18 mouse cellular contexts compared by ENCODE assay signal in genomic region chr15:37030929-37031328, GRCm38 (mm10). TPM values are rescaled to one million over a fixed set of nuclear protein-coding genes. Genes with fewer than 3 reads are reported as not detected.
DNase-seq lines count a peak whose midpoint lies in the region; ATAC-seq and TF ChIP-seq lines count a peak whose summit lies in the region.
"Had no signal": no experiment of that assay in that cellular context is flagged by ENCODE, and none has a peak within 500 bp of the region (broad histone marks: within the 10 kb centered on the region; RNA-seq: fewer than 3 reads in every experiment).

No protein-coding gene starts in this region.

- 77% methylated on average over 3 of the region's 3 CpGs for WGBS in hindbrain, embryonic 15.5 days
- 83% methylated on average over 3 of the region's 3 CpGs for WGBS in hindbrain, embryonic 11.5 days
- 40% methylated on average over 3 of the region's 3 CpGs for WGBS in lung, embryonic 15.5 days
- WGBS in limb, embryonic 14.5 days: 90% methylated on average over 3 of the region's 3 CpGs
- 36% methylated on average over 3 of the region's 3 CpGs for WGBS in stomach, embryonic 15.5 days

- TF ChIP-seq POLR2A in limb, embryonic 14.5 days (IDR thresholded peaks at IDR 0.05; ENCODE audit: borderline replicate concordance, extremely low read depth, insufficient read depth, insufficient read length): no peak

- no peaks in the 10 kb centered on the region for H3K9me3 ChIP-seq in hindbrain, embryonic 15.5 days
- no peaks in the 10 kb centered on the region for H3K9me3 ChIP-seq in hindbrain, embryonic 11.5 days (ENCODE audit: control insufficient read depth, low read length)
- H3K9me3 ChIP-seq in lung, embryonic 15.5 days: no peaks in the 10 kb centered on the region
- no peaks in the 10 kb centered on the region for H3K9me3 ChIP-seq in limb, embryonic 14.5 days (ENCODE audit: control insufficient read depth, low read length)
- H3K9me3 ChIP-seq in stomach, embryonic 15.5 days: no peaks in the 10 kb centered on the region
- H3K9me3 ChIP-seq: embryonic facial prominence, embryonic 13.5 days; forebrain, embryonic 13.5 days; heart, embryonic 10.5 days; midbrain, embryonic 13.5 days; neural tube, embryonic 12.5 days had no signal

- no peaks in the 10 kb centered on the region for H3K36me3 ChIP-seq in hindbrain, embryonic 15.5 days
- no peaks in the 10 kb centered on the region for H3K36me3 ChIP-seq in hindbrain, embryonic 11.5 days (ENCODE audit: control insufficient read depth, insufficient read depth, low read length)
- no peaks in the 10 kb centered on the region for H3K36me3 ChIP-seq in lung, embryonic 15.5 days
- H3K36me3 ChIP-seq in limb, embryonic 14.5 days (ENCODE audit: control insufficient read depth, insufficient read depth, low read length): no peaks in the 10 kb centered on the region
- no peaks in the 10 kb centered on the region for H3K36me3 ChIP-seq in stomach, embryonic 15.5 days
- H3K36me3 ChIP-seq: embryonic facial prominence, embryonic 13.5 days; heart, embryonic 10.5 days; midbrain, embryonic 13.5 days; neural tube, embryonic 12.5 days had no signal

- no peaks in the 10 kb centered on the region for H3K27me3 ChIP-seq in hindbrain, embryonic 15.5 days
- H3K27me3 ChIP-seq in hindbrain, embryonic 11.5 days (ENCODE audit: control insufficient read depth, insufficient read depth, low read length): no peaks in the 10 kb centered on the region
- H3K27me3 ChIP-seq in lung, embryonic 15.5 days: no peaks in the 10 kb centered on the region
- H3K27me3 ChIP-seq in limb, embryonic 14.5 days (ENCODE audit: control insufficient read depth, insufficient read depth, low read length): no peaks in the 10 kb centered on the region
- no peaks in the 10 kb centered on the region for H3K27me3 ChIP-seq in stomach, embryonic 15.5 days (replicated peaks)
- H3K27me3 ChIP-seq: embryonic facial prominence, embryonic 13.5 days; forebrain, embryonic 13.5 days; midbrain, embryonic 13.5 days; neural tube, embryonic 12.5 days had no signal

- no peak for ATAC-seq in hindbrain, embryonic 15.5 days (ENCODE audit: low FRiP score, low read depth)
- no peak for ATAC-seq in hindbrain, embryonic 11.5 days (ENCODE audit: low FRiP score)
- ATAC-seq in lung, embryonic 15.5 days (ENCODE audit: borderline replicate concordance, extremely low read depth, low FRiP score, low TSS enrichment): no peak
- no peak for ATAC-seq in limb, embryonic 14.5 days (ENCODE audit: low FRiP score, low read depth)
- ATAC-seq in stomach, embryonic 15.5 days (ENCODE audit: insufficient read depth, low FRiP score, low read depth): no peak
- ATAC-seq: forebrain, embryonic 13.5 days had no signal

- H3K9ac ChIP-seq in hindbrain, embryonic 15.5 days: no peak overlapping the region
- H3K9ac ChIP-seq in hindbrain, embryonic 11.5 days (ENCODE audit: low read depth, low read length): no peak overlapping the region
- no peak overlapping the region for H3K9ac ChIP-seq in lung, embryonic 15.5 days
- no peak overlapping the region for H3K9ac ChIP-seq in limb, embryonic 14.5 days (ENCODE audit: low read depth, low read length, severe bottlenecking)
- H3K9ac ChIP-seq in stomach, embryonic 15.5 days: no peak overlapping the region
- H3K9ac ChIP-seq: embryonic facial prominence, embryonic 13.5 days; forebrain, embryonic 13.5 days; midbrain, embryonic 13.5 days; neural tube, embryonic 12.5 days had no signal

- no peak overlapping the region for H3K4me2 ChIP-seq in hindbrain, embryonic 15.5 days
- no peak overlapping the region for H3K4me2 ChIP-seq in hindbrain, embryonic 11.5 days (replicated peaks; ENCODE audit: low read depth, low read length)
- H3K4me2 ChIP-seq in lung, embryonic 15.5 days: no peak overlapping the region
- no peak overlapping the region for H3K4me2 ChIP-seq in limb, embryonic 14.5 days (replicated peaks; ENCODE audit: low read depth, low read length, severe bottlenecking)
- no peak overlapping the region for H3K4me2 ChIP-seq in stomach, embryonic 15.5 days
- H3K4me2 ChIP-seq: embryonic facial prominence, embryonic 13.5 days; forebrain, embryonic 13.5 days; midbrain, embryonic 13.5 days; neural tube, embryonic 12.5 days had no signal

- no peak for DNase-seq in hindbrain, embryonic 11.5 days (ENCODE audit: low spot score)
- no peak for DNase-seq in lung, postnatal 14 days
- no peak for DNase-seq in limb, embryonic 14.5 days (ENCODE audit: low spot score)
- DNase-seq in cerebellum, postnatal 4 days (ENCODE audit: low spot score in 2 of 2): no peak
- DNase-seq: adrenal gland, postnatal 14 days; cerebellum, postnatal 25 days; gastrocnemius, postnatal 10 days; heart, postnatal 36 days; kidney, adult 9 months; thymus, adult 18-20 months had no signal

- H3K4me1 ChIP-seq in hindbrain, embryonic 15.5 days (replicated peaks): no peaks in the 10 kb centered on the region
- no peaks in the 10 kb centered on the region for H3K4me1 ChIP-seq in hindbrain, embryonic 11.5 days (replicated peaks; ENCODE audit: control insufficient read depth, insufficient read depth, low read length)
- 0 out of 2 replicates have a peak, but pooled peaks cover 7% of the 10 kb centered on the region for H3K4me1 ChIP-seq in lung, embryonic 15.5 days
- H3K4me1 ChIP-seq in limb, embryonic 14.5 days (ENCODE audit: control insufficient read depth, insufficient read depth, low read length): peaks cover 10% of the 10 kb centered on the region; the same call in 1 of the 2 replicates
- peaks cover 3% of the 10 kb centered on the region; the same call in 1 of the 2 replicates for H3K4me1 ChIP-seq in stomach, embryonic 15.5 days
- H3K4me1 ChIP-seq: midbrain, embryonic 13.5 days had no signal

- 0 out of 2 replicates have a peak overlapping the region, but pooled peaks have one; percentile 7 for H3K27ac ChIP-seq in hindbrain, embryonic 15.5 days (replicated peaks)
- H3K27ac ChIP-seq in hindbrain, embryonic 11.5 days (ENCODE audit: low read depth, low read length): no peak overlapping the region
- peak overlapping the region; percentile 0; the same call in 1 of the 2 replicates for H3K27ac ChIP-seq in lung, embryonic 15.5 days
- H3K27ac ChIP-seq in limb, embryonic 14.5 days (replicated peaks; ENCODE audit: low read depth, low read length): peak overlapping the region; percentile 43; the same call in 1 of the 2 replicates
- H3K27ac ChIP-seq in stomach, embryonic 15.5 days: peak overlapping the region; percentile 44; the same call in 1 of the 2 replicates
- H3K27ac ChIP-seq: embryonic facial prominence, embryonic 13.5 days; forebrain, embryonic 13.5 days; heart, embryonic 10.5 days; midbrain, embryonic 13.5 days; neural tube, embryonic 12.5 days had no signal

- H3K4me3 ChIP-seq in hindbrain, embryonic 15.5 days: no peak overlapping the region
- no peak overlapping the region for H3K4me3 ChIP-seq in hindbrain, embryonic 11.5 days (ENCODE audit: low read depth, low read length)
- H3K4me3 ChIP-seq in lung, embryonic 15.5 days: no peak overlapping the region
- H3K4me3 ChIP-seq in limb, embryonic 14.5 days (replicated peaks; ENCODE audit: low read length): no peak overlapping the region
- no peak overlapping the region for H3K4me3 ChIP-seq in stomach, embryonic 15.5 days (replicated peaks)
- H3K4me3 ChIP-seq: embryonic facial prominence, embryonic 13.5 days; forebrain, embryonic 13.5 days; heart, embryonic 10.5 days; midbrain, embryonic 13.5 days; neural tube, embryonic 12.5 days had no signal

RNA-seq across cellular contexts. Expression of gene Zfp706, which starts 23.4 kb away (rescaled TPM):
- polyA plus RNA-seq in hindbrain, embryonic 15.5 days (2015; fragmentation: Nextera tagmentation; extraction: Ambion mirVana): 407 and 424 TPM in 2 replicates
- 360 and 376 TPM in 2 replicates for polyA plus RNA-seq in hindbrain, embryonic 11.5 days (2014; fragmentation: Nextera tagmentation; extraction: Ambion mirVana)
- 418 and 443 TPM in 2 replicates for polyA plus RNA-seq in lung, embryonic 15.5 days (2015; fragmentation: Nextera tagmentation; extraction: Ambion mirVana)
- polyA plus RNA-seq in limb, embryonic 14.5 days (2012; rRNA removed): 69.7 and 98.3 TPM in 2 replicates
- 393 and 400 TPM in 2 replicates for polyA plus RNA-seq in limb, embryonic 14.5 days (2014; fragmentation: Nextera tagmentation; extraction: Ambion mirVana)
- polyA plus RNA-seq in stomach, embryonic 15.5 days (2015; fragmentation: Nextera tagmentation; extraction: Ambion mirVana): 478 and 535 TPM in 2 replicates
